Mouse (Mus musculus) urinary bladder, postnatal 25 days (tissue): ENCODE data around the gene Ybx2.
"Not testable (repeated sequence)": the region's sequence is repeated elsewhere in the genome, so short reads cannot be mapped to it uniquely, and the experiment has no call there.

Source experiments
- DNase-seq: peaks from one replicate; pipeline ENCODE4 v3.0.0; 2022; ENCODE audit warnings: low spot score

Ybx2 gene

DNA sequence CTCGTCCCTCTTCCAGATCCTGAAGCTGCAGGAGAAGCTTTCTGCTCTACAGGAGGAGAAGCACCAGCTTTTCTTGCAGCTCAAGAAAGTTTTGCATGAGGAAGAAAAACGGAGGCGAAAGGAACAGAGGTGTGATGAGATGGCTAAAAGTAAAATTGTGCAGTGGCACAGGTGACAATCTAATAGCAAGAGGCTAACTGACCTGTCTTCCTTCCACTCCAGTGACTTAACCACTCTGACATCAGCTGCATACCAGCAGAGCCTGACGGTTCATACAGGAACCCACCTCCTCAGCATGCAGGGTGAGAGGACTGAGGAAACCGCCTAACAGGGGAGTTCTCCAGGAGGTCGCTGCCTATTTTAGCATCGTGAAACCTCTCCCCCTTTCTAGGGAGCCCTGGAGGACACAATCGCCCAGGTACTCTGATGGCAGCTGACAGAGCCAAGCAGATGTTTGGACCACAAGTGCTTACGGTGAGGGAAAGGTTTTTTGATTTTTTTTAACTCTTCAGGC is 20.6 kb upstream of the Ybx2 start:
- DNase-seq: no peak

DNA sequence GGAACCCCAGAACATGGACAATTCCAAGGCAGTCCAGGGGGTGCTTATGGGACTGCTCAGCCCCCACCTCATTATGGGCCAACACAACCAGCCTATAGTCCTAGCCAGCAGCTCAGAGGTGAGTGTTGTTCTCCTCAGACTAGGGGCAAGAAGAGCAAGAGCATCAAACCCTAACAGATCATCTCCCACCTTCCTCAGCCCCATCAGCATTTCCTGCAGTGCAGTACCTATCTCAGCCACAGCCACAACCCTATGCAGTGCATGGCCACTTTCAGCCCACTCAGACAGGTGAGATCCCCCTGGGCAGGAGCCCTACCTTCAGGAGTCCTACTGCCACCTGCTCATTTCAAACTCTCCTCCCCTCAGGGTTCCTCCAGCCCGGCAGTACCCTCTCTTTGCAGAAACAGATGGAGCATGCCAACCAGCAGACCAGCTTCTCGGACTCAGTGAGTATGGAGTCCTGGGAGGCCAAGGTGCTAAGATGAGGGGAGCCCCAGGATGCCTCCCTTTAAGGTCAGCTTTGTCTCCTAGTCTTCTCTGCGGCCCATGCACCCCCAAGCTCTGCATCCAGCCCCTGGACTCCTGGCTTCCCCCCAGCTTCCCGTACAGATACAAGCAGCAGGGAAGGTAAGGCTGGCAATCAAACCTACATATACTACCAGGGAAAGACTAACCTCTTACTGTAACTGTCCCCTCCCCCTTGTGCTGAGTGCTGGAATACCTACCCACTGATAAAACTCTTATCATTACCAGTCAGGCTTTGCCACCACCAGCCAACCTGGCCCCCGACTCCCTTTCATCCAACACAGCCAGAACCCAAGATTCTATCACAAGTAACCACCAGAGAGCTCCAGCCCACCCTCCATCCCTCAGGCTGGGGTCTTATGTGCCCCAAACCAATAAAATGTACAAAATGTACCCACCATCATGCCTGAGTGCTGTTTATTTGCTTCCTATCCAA is 19.6 kb upstream of the Ybx2 start:
- no peak for DNase-seq

DNA sequence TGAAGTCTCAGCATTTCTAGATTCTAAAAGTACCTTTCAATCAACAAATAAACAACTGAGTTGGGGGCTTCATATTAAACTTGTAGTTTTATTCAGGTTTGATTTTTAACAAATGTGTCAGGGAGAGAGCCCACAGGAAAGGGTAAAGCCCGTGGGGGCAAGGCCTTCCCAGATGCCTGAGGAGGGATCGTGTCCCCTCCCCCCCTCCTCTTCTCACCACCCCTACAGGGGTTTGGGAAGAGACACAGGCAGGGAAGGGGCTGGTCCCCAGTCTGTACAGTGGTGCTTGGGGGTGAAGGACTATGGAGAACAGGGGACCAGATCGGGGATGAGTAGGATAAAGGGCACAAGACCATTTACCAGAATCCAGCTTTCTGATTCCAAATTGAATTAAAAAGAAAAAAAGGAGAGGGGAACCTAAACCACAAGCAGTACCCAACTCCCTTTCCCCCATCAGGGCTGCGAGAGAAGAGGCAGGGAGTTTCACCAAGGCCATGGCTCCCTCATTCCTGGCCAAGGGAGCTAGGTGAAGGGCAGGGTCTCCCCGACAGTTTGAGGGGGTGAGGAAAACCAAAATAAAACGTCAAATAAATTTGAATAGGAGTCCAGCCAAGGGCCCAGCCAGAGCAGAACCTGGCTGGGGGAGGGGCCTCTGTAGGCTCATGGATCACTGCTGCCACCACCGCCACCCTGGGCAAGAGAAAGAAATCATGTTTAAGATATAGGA is 18.8 kb upstream of the Ybx2 start:
- not testable (repeated sequence) for DNase-seq

DNA sequence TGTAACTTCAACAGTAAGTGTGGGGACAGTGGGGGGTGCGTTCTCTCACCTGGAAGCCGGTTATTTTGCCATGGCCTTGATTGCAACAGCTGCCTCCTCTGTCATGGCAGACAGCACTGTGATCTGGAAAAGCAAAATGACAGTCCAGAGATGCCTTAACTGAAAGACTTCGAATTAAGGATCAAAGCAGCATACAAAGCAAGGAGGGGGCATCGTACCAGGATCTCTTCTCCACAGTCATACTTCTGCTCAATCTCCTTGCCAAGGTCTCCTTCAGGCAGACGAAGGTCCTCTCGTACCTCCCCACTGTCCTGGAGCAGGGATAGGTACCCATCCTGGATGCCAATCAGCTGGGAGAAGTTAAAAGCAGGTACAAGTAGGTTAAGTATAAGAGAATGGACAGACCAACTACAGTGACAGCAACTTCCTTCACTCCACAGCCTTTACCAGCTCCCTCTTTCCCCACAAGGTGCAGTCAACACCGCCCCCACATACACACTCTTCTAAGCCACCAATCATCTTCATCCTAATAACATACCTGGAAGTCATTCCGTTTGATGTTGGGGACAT is 18.1 kb upstream of the Ybx2 start:
- no peak for DNase-seq

DNA sequence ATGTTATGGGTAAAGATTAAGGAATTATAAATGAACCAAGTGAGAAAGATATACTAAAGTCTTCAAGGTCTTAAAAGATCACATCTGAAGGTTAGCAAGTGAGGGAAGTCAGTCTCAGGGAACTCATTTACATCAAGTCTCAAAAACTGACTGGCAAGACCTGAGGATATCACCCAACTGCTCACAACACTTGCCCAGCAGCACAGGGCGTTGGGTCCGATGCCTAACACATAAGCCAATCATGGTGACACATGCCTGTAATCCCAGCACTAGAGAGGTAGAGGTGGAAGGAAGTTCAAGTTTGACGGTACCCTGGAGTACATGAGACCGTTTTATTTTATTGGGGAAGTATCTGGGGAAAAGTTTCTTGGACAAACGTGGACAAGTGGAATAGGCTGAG is 17.5 kb upstream of the Ybx2 start:
- DNase-seq: no peak

DNA sequence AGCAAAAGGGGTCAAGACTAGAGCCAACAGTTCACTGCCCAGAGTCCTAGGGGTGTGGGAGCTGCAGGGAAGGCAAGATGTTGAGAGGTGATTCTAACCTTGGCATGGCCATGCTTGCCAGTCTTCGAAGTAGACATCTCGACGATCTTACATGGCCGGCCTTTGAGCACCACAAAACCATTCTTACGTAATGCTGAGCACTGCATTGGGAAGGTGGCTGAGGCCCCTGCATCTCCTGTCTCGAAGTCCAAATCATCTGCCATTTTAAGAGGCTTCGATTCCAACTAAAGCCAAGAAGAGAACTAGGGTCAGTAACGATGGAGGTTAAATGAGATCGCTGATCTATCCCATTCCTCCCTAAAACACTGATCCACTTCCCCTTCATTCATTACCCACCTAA is 16.5 kb upstream of the Ybx2 start:
- no peak for DNase-seq

DNA sequence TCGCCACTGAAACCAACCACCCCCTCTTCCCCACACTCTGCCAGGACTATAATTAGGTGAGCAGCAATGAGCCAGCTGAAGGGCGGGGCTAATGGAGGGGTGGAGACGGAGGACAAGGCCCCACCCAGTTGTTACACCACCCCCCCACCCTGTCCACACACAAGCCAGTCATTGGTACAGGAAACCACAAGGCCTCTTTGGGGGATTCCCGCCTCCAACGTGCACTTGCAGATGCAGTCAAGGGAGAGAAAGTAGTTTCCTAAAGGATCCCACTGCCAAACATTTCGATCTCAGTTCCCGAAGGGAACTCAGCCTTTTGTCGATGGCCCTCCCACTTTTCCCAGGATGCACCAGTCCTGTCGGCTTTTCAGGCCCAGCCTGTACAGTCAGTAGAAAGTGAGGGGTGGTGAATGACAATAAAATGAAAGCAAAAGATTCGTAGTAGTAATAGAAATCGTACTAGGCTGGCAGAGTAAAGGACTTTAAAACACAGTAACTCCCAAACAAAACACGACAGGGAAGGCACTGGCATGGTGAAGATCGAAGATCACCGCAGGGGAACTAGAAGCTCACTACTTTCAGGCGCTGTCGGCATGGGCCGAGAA is 15.8 kb upstream of the Ybx2 start:
- DNase-seq: peak; percentile 72

DNA sequence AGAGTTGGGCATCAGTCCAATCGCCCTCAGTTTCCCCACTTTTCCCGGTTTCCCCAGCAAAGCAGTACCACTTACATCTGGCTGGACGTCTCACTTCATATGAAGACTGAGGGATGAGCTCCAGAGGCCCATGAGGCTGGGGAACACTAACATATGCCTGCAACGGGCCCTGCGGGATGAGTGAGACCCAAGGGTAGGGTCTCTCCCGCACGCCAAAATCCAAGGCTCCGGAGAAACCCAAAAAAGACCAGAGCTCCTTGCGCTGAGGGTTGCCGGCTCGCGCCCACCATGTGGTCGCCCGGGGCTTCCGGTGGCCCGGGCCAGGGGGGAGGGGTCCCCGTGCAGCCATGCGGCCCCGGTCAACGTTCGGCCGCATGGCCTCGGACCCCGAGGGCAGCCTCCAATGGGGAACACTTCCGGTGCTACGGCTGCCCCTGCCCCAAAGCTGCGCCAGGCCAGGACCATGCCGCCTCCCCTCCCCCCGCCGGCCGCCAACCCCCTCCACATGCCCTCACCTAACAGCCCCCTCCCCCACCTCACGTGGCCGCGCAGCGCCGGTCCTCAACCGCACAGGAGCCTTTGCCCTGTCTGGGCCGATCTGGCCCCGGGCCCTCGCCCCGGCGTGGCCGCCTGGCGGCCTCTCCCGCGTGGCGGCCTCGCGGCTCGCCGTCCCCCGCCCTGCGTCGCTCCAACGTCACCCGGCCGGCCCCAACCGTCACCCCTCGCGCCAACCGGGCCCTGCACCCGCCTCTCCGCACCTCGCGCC is 15.1 kb upstream of the Ybx2 start:
- DNase-seq: peak; percentile 48

DNA sequence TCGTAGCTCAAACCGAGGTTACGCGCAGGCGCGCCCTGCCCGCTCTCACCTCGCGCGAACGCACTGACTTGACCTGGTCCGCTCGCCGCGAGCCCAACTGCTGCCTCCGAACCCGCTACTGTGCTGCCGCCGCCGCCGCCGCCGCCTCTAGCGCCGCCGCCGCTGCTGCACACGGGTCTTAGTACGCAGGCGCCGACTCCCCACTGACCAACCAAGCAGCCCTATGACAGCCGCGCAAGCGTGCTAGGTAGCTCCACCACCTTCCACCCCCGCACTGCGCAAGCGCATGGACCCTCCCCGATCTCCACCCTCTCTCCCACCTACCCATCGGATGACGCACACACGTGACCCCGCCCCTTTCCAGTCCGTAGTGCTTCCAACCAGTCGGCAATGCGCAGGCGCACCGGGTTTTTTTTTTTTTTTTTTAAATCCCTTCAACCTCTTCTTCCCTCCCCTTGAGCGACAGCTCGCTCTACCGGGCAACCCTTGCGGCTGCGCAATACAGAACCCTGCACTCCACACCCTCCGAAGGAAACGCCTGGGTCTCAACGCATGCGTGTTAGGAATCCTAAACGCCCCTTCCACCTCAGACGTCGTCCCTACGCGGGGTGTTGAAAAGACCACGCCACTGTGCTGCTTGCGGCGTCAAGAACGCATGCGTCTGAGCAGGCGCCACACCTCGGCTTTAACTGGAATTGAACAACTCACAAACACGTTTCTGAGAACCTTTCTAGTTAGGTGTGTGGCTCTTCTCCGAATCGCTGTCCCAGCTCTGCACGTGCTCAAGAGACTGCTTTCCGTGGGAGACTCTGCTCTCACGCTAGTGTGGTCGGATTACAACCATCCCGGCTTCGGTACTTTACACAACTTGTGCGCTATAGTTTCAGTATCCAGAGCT is 14.2 kb upstream of the Ybx2 start, which contains the start of gene Eif5a:
TSS of gene Eif5a (minus strand) at position 845 of the 898 bp plus-strand sequence.
- peak; percentile 100 for DNase-seq

DNA sequence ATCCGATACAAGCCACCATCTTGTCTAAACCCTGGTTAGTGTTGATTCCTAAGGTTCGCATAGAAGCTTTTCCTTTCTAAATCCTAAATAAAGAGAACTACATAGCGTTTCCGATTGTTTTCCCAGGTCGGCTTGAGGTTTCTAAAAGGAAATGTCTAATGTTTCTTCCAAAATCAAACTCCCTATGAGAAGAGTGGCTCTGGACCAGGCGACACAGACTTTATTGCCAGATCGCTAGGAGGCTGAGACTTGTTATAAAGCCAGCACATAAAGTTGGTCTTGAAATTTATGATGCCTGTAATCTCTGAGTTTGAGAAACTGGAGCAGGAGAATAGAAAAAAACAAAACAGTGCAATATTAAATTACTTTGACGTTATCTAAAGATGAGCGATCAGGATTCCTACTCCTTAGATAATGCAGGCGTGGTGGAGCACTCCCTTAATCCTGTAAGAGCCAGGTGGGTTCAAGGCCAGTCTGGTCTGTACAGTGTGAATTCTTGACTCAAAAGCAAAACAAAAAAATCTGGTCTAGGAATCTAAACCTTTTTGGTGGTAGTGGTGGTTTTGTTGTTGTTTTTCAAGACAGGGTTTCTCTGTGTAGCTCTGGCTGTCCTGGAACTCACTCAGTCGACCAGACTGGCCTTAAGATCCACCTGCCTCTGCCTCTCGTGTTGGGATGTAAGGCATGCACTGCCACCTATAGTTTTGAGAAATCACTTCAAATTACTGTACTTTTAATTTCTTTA is 13.4 kb upstream of the Ybx2 start:
- DNase-seq: no peak

DNA sequence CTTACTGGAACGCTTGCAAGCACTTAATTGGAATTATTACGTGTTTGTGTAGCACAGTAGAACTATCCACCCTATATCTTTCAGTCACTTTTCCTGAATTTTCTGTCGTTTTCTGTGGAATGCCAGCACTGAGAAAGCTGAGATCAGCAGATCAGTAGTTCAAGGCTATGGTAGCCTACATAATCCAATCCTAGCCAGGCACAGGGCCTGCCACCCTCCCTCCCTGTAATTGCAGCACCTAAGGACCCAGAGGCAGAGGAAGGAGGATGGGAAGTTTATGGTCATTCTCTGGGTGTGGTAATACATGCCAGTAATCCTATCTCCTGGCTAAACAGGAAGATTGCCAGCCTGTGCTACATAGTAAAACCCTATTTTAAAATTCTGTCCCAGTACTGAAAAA is 12.8 kb upstream of the Ybx2 start:
- DNase-seq: no peak

DNA sequence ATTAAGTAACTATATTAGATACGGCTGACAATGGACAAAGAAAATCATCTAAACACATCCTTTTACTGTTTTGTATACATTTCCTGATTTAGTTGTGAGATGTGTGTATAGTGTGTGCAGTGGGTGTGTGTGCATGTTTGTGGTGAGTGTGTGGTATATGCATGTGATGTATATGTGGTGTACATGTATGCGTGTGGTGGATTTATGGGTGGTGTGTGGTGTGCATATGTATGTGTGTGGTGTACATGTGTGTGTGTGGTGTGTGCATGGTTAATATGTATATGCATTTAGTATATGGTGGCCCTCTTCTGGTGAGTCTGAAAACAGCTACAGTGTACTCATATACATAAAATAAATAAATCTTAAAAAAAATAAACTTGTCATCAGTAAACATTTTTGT is 8.1 kb upstream of the Ybx2 start:
- DNase-seq: no peak

DNA sequence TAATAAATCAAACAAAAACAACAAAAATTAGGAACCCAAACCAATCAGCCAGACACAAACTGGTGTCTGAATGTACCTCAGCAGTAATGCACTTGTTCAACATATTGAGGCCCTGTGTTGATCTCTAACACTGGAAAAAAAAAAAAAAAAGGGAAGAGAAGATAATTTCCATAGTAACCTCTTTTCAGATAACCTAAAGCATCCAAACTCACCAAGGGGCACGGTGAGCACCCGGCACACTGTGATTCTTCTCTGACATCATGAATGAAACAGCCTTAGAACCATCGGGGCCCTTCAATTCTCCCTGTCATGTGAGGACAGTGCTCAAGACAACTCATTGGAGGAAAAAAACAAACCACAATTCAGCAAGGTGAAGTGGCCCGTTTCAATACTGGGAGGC is 5.9 kb upstream of the Ybx2 start:
- no peak for DNase-seq

DNA sequence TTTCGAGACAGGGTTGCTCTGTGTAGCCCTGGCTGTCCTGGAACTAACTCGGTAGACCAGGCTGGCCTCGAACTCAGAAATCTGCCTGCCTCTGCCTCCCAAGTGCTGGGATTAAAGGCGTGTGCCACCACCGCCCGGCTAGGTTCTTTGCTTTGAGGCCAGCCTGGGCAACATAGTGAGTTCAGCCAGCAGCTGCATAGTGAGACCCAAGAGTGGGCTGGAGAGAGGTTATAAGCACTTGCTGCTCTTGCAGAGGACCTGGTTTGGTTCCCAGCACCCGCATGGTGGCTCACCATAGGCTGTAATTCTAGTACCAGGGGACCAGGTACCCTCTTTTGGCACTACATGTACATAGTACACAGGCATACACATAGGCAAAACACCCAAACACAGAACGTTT is 5.4 kb upstream of the Ybx2 start:
- DNase-seq: not testable (repeated sequence)

DNA sequence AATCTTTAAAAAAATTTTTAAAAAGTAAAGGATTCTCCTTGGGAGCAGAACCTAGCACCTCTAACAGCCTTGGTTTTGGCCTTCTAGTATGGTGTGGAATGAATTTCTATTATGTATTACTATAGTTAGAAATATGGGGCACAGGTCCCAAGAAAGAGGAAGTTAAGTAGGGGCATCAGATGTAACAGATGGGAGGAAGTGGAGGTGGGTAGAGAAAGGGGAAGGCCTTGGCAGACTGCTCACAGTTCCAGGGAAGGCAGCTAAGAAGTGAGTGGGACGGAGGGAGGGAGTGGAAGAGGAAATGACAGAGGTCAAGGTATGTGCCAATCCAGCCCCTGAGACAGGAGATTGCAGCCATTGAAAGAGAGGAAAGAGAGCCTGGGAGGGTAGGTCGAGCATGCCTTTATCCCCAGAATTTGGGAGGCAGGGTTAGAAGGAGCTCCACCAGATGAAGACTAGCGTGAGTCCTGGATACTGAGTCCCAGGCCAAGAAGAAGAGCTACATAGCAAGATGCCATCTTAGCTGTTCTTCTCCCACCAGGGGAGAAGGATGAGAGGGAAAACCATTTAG is 4.5 kb upstream of the Ybx2 start:
- DNase-seq: no peak

DNA sequence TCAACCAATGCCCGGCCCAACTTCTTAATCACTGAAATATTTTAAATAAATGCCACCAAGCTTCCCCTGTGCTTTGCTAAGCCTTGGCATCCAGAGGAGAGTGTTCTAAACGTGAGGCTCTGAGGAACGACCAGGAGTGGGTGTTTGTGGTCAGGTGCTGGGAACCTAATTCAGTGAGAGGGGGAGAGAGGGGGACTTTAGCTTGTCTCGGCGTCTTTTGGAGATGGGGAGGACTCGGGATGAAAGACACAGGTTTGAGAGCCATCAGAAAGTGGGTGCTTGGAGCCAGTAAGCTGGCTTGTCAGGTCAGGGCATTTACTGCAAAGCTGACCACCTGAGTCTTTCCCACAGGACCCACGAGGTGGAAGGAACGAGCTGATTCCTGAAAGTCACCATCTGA is 3.8 kb upstream of the Ybx2 start:
- DNase-seq: no peak

DNA sequence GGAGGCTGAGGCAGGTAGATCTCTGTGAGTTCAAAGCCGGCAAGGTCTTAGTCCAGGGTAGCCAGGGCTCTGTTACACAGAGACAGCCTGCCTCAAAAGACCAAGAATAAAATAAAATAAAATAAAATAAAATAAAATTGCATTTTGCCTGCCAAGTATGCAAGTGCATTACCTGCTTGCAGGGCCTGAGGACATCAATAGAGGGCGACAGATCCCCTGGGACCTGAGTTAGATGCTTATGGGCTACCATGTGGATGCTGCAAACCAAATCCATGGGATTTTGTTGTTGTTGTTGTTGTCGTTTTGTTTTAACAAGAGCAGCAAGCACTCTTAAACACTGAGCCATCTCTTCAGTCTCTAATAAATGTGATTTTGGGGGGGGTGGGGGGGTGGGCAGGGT is 3.3 kb upstream of the Ybx2 start:
- no peak for DNase-seq

DNA sequence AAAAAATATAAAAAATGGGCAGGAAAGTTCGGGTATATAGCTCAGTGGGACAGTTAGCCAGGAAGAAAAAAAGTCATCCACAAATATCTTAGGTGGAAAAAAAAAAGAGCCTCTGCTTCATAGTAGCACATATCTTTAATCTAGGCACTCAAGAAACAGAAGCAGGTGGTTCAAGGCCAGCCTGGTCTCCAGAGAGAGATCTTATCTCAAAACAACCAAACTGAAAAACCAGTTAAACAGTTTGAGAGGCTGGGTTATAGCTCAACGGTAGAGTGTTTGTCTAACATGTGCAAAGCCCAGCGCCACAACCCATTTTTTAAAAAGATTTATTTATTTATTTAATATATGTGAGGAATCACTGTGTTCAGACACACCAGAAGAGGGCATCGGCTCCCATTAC is 2.5 kb upstream of the Ybx2 start:
- no peak for DNase-seq

DNA sequence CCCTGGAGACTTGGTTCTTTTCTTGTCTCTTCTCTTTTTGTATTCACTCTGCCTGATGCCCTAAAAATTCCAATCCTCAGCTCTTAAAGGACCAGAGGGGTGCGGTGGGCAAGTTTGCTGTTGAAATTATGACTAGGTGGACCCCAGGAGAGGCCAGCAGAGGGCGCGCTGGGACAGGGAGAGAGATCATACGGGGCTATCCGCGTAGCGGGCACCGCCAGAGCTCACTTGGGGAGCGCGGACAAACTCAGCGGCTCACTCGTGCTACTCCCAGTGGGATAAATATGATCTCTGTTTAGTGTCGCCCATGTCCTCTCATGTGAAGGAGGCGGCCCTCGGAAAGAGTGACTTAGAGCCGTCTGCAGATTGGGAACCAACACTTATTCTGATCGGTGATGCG is 1.4 kb upstream of the Ybx2 start:
- peak; percentile 98 for DNase-seq
